Mouse (Mus musculus) gastrocnemius, postnatal 4 days (tissue): Measurements from ENCODE around the gene Hist1h3i. TPM values are rescaled to one million over a fixed set of nuclear protein-coding genes. Genes with fewer than 3 reads are reported as not detected.
A peak's percentile ranks its signal among the peaks of the same experiment; 100 is the strongest.
"Not testable (repeated sequence)": the region's sequence is repeated elsewhere in the genome, so short reads cannot be mapped to it uniquely, and the experiment has no call there.

Source experiments
- DNase-seq, 2 experiments: peaks; one replicate each; pipeline ENCODE4 v3.0.0; 2021 to 2022; ENCODE audit warnings: low spot score in 2 of 2, mixed read lengths in 2 of 2
- long read RNA-seq, 2 experiments: library from polyadenylated mRNA; stranded (forward); transcript quantifications; one replicate each; pipeline ENCODE4 v2.0.0; 2021
- total RNA-seq, 2 experiments: library from RNA; stranded (reverse); gene quantifications; 2 replicates each; pipeline ENCODE4 v1.2.3; 2021

Hist1h3i gene
- 100 to 1,000 TPM; 398 to 496 TPM for total RNA-seq
- long read RNA-seq, experiment 1, result 0 reads
- long read RNA-seq, experiment 2, result 0 reads

GRCm38 (mm10) chr13:21783255-21783617 is at the start of gene Hist1h3i:
TSS of gene Hist1h3i (minus strand) at chr13:21783370.
- peak in 1 of 2 experiments; percentile 39 for DNase-seq

GRCm38 (mm10) chr13:21831418-21832394 is 48.5 kb upstream of the Hist1h3i start, which contains the start of gene Hist1h4n:
TSS of gene Hist1h4n (minus strand) at chr13:21832196.
- not testable (repeated sequence) for DNase-seq

- DNase-seq, result no peak
Measured at GRCm38 (mm10) chr13:21830344-21830743, 47.2 kb upstream of the Hist1h3i start.

- no peak for DNase-seq
Measured at GRCm38 (mm10) chr13:21828511-21828910, 45.3 kb upstream of the Hist1h3i start.

GRCm38 (mm10) chr13:21820082-21820890 is 37.1 kb upstream of the Hist1h3i start:
- not testable (repeated sequence) for DNase-seq

- not testable (repeated sequence) for DNase-seq
Measured at GRCm38 (mm10) chr13:21812092-21812491, 28.9 kb upstream of the Hist1h3i start.

GRCm38 (mm10) chr13:21811539-21811938 is 28.4 kb upstream of the Hist1h3i start, which contains the start of gene Hist1h4m:
TSS of gene Hist1h4m (plus strand) at chr13:21811746.
- not testable (repeated sequence) for DNase-seq

- DNase-seq, result not testable (repeated sequence)
Measured at GRCm38 (mm10) chr13:21811074-21811473, 27.9 kb upstream of the Hist1h3i start.

GRCm38 (mm10) chr13:21810073-21810472 is 26.9 kb upstream of the Hist1h3i start, which contains the start of the genes Hist1h2bq and Hist1h2ao:
TSS of gene Hist1h2bq (minus strand) at chr13:21810197.
TSS of gene Hist1h2ao (plus strand) at chr13:21810465.
- not testable (repeated sequence) for DNase-seq

- not testable (repeated sequence) for DNase-seq
Measured at GRCm38 (mm10) chr13:21803058-21803457, 19.9 kb upstream of the Hist1h3i start.

GRCm38 (mm10) chr13:21797163-21797562 is 14.0 kb upstream of the Hist1h3i start:
- DNase-seq, result not testable (repeated sequence)

GRCm38 (mm10) chr13:21795584-21795983 is 12.4 kb upstream of the Hist1h3i start:
- DNase-seq, result no peak

- DNase-seq, result no peak
Measured at GRCm38 (mm10) chr13:21790601-21791283, 7.6 kb upstream of the Hist1h3i start.

- DNase-seq, result no peak
Measured at GRCm38 (mm10) chr13:21789925-21790324, 6.8 kb upstream of the Hist1h3i start.

- no peak for DNase-seq
Measured at GRCm38 (mm10) chr13:21787760-21788593, 4.8 kb upstream of the Hist1h3i start.

GRCm38 (mm10) chr13:21786899-21787629 is 3.9 kb upstream of the Hist1h3i start, which contains the start of the genes Hist1h2an and Hist1h2bp:
TSS of gene Hist1h2an (minus strand) at chr13:21787218.
TSS of gene Hist1h2bp (plus strand) at chr13:21787461.
- DNase-seq, result peak; percentile 65 to 83

GRCm38 (mm10) chr13:21786189-21786898 is 3.2 kb upstream of the Hist1h3i start:
- no peak for DNase-seq

- DNase-seq, result no peak
Measured at GRCm38 (mm10) chr13:21784311-21784710, 1.1 kb upstream of the Hist1h3i start.
